Mouse (Mus musculus) forebrain, postnatal 0 days (tissue): ENCODE measurements at regions not wholly inside any gene's neighbourhood (a gene's known extent, or its start where the extent isn't known, plus 50 kb on each side); places are given as distances from the start of the nearest gene placed in this dataset.

ENCODE experiments used
- ATAC-seq: fragments of 200-750 bp; cut with Nextera tagmentation; 2 replicates; pipeline ENCODE4 v1.8.0; 2017; ENCODE audit warnings: mild to moderate bottlenecking, moderate library complexity
- DNase-seq: peaks from one replicate; pipeline ENCODE4 v3.0.0-alpha.2; 2015
- H3K27ac ChIP-seq: fragments of 300-500 bp; sonication (generic); 2 replicates; pipeline ENCODE4 v1.5.1; 2014; ENCODE audit warnings: low read depth, mild to moderate bottlenecking, antibody characterized with exemption, low read length, moderate library complexity, mixed read lengths
- H3K27me3 ChIP-seq: fragments of 300-500 bp; sonication (generic); 2 replicates; pipeline ENCODE4 v1.6.1; 2014; ENCODE audit warnings: mild to moderate bottlenecking, low read length, mixed read lengths; ENCODE audit not compliant: insufficient read depth
- H3K36me3 ChIP-seq: fragments of 300-500 bp; sonication (generic); 2 replicates; pipeline ENCODE4 v1.6.1; 2014; ENCODE audit warnings: mild to moderate bottlenecking, moderate library complexity; ENCODE audit not compliant: insufficient read depth
- H3K4me1 ChIP-seq: fragments of 300-500 bp; sonication (generic); 2 replicates; pipeline ENCODE4 v1.6.1; 2014; ENCODE audit warnings: antibody characterized with exemption; ENCODE audit not compliant: insufficient read depth
- H3K4me2 ChIP-seq: fragments of 300-500 bp; sonication (generic); 2 replicates; pipeline ENCODE4 v1.6.1; 2014; ENCODE audit warnings: low read depth, mild to moderate bottlenecking, moderate library complexity
- H3K4me3 ChIP-seq: fragments of 300-500 bp; sonication (generic); 2 replicates; pipeline ENCODE4 v1.5.1; 2014; ENCODE audit warnings: low read depth, low read length, mixed read lengths
- H3K9ac ChIP-seq: fragments of 300-500 bp; sonication (generic); 2 replicates; pipeline ENCODE4 v1.6.1; 2014; ENCODE audit warnings: mild to moderate bottlenecking
- H3K9me3 ChIP-seq: fragments of 300-500 bp; sonication (generic); 2 replicates; pipeline ENCODE4 v1.6.1; 2016; ENCODE audit warnings: low read length
- CTCF ChIP-seq: sonication (generic); IDR thresholded peaks from 2 replicates; pipeline ENCODE4 v1.5.1; 2016; ENCODE audit warnings: antibody characterized with exemption, control low read depth, low read depth
- WGBS: fragments of 180-500 bp; shearing (Covaris S2); extraction: QIAGEN DNeasy Blood & Tissue Kit; methylation state at CpG from one replicate; pipeline ENCODE4 v1.1.7; 2014; 5-methylcytosine and 5-hydroxymethylcytosine counted together

DNA sequence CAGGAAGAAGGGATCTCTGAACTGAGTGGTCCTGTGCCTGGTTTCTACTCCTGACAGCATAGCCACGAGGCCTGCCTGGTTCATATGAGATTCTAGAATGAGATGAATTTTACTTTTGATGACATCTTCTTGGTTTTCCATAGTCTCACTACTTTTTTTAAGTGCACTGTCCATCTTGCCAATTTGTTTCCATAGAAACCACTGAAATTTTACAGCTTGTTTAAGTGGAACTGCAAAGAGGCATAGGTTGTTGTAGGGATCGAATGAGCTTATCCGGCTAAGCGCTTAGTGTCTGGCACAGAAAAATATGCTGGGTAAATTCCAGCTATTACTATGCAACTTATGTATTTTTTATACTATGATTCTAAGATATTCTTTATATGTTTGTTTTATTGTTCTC, 100.8 kb upstream of the Fshr start:
- Histone ChIP-seq H3K36me3 (no peaks in the 10 kb centered on the region), H3K27me3 (no peaks in the 10 kb centered on the region), H3K9ac (no peak overlapping the region), H3K4me2 (no peak overlapping the region), H3K4me1 (no peaks in the 10 kb centered on the region), H3K27ac (no peak overlapping the region), H3K9me3 (no peaks in the 10 kb centered on the region), H3K4me3 (no peak overlapping the region)
- TF ChIP-seq CTCF = no peak
- peak; percentile 21 for DNase-seq
- 63% methylated on average over 4 of the region's 4 CpGs for WGBS
- peak; percentile 18; the same call in 1 of the 2 replicates for ATAC-seq

- WGBS = 3% methylated on average over 4 of the region's 4 CpGs
These were observed 97.0 kb upstream of the Fshr start for GRCm38 (mm10) chr17:89297277-89298002.

DNA sequence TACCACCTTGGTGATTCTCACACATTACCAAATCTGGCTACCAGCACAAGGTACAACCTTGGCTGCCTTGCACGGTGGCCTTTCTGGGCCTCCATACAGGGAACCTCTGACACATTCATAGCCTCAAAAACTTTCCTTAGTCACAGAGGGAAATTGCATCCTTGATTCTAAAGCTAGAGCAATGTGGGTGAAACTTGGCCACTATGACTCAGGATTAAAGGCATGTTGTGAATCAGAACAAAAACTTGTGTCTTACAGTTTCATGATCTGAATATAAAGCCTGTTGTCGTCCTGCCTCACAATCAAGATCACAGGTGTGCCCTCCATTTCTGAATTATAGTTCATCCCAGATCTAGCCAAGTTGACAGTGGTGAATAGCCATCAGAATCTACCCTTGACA, 80.8 kb upstream of the Fshr start:
- TF ChIP-seq CTCF = no peak
- no peaks in the 10 kb centered on the region for H3K9me3 ChIP-seq
- no peaks in the 10 kb centered on the region for H3K4me1 ChIP-seq
- H3K36me3 ChIP-seq = no peaks in the 10 kb centered on the region
- no peak overlapping the region for H3K4me3 ChIP-seq
- no peak overlapping the region for H3K4me2 ChIP-seq
- DNase-seq (no peak), ATAC-seq (no peak)
- H3K27me3 ChIP-seq = no peaks in the 10 kb centered on the region
- 94% methylated on average over 2 of the region's 2 CpGs for WGBS
- H3K27ac ChIP-seq = no peak overlapping the region
- no peak overlapping the region for H3K9ac ChIP-seq

More at GRCm38 (mm10) chr17:89297277-89298002, 97.0 kb upstream of the Fshr start:
- Histone ChIP-seq H3K4me1 (no peaks in the 10 kb centered on the region), H3K4me3 (no peak overlapping the region), H3K4me2 (no peak overlapping the region), H3K9ac (no peak overlapping the region), H3K36me3 (no peaks in the 10 kb centered on the region), H3K9me3 (no peaks in the 10 kb centered on the region), H3K27ac (no peak overlapping the region), H3K27me3 (no peaks in the 10 kb centered on the region)
- DNase-seq = peak; percentile 62
- TF ChIP-seq CTCF = peak; percentile 44
- peak; percentile 58 for ATAC-seq

DNA sequence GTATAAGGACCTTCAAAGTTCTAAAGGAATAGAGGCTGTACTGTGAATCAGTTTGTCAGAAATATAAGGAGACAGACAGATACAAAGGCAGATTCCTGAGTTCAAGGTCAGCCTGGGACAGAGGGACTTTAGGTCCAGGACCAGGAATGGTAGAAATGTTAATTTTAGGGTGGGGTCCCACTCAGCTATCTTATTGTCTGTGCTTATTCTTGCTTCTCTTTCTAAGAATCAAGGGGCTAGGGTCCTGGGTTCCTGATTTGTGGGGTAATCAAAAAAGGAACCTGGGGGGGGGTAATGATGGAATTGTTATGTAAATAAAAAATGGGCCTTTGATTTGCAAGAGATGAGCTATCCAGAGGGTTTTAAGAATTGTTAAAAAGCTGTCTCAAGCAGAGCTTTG, 71.7 kb upstream of the Fshr start:
- no peak for ATAC-seq
- no peak for TF ChIP-seq CTCF
- no peaks in the 10 kb centered on the region for H3K4me1 ChIP-seq
- no peak overlapping the region for H3K4me3 ChIP-seq
- H3K9me3 ChIP-seq = no peaks in the 10 kb centered on the region
- H3K27ac ChIP-seq = no peak overlapping the region
- no peaks in the 10 kb centered on the region for H3K27me3 ChIP-seq
- H3K9ac ChIP-seq = no peak overlapping the region
- DNase-seq = no peak
- H3K4me2 ChIP-seq = no peak overlapping the region
- no peaks in the 10 kb centered on the region for H3K36me3 ChIP-seq

DNA sequence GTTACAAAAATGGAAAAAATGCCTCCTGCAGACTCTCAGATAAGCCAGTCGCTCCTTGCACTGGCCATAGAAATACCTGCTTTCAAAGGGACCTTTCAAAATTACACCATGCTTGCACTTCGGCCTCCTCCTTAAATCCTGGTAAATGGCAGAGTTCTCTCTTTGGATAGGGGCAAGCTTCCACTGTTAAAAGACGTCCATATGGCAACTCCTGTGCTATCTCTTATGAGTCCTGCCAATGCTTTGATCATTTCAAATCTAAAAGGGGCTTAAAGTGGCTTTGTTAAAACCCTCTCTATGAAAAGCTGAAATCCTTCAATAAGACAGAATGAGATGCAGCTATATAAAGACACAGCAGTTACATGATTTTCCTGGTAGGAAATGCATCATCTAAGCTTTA, 55.2 kb upstream of the Fshr start:
- Histone ChIP-seq H3K4me2 (no peak overlapping the region), H3K4me3 (no peak overlapping the region), H3K27me3 (no peaks in the 10 kb centered on the region), H3K4me1 (no peaks in the 10 kb centered on the region), H3K27ac (peak overlapping the region; percentile 29; the same call in 1 of the 2 replicates), H3K36me3 (no peaks in the 10 kb centered on the region), H3K9ac (no peak overlapping the region), H3K9me3 (no peaks in the 10 kb centered on the region)
- ATAC-seq (no peak), DNase-seq (peak; percentile 5)
- whole genome bisulfite sequencing = 43% methylated on average over 3 of the region's 3 CpGs
- TF ChIP-seq CTCF = no peak

GRCm38 (mm10) chr17:89250811-89251210, 50.3 kb upstream of the Fshr start:
- WGBS = 76% methylated on average over 5 of the region's 5 CpGs
- Histone ChIP-seq H3K4me2 (no peak overlapping the region), H3K27ac (no peak overlapping the region), H3K36me3 (no peaks in the 10 kb centered on the region), H3K9me3 (no peaks in the 10 kb centered on the region), H3K4me1 (no peaks in the 10 kb centered on the region), H3K9ac (no peak overlapping the region), H3K27me3 (no peaks in the 10 kb centered on the region), H3K4me3 (no peak overlapping the region)
- no peak for TF ChIP-seq CTCF
- no peak for ATAC-seq
- DNase-seq = no peak
